Mouse (Mus musculus) neural tube, embryonic 14.5 days (tissue): ENCODE data around the gene Gpx2. TPM values are rescaled to one million over a fixed set of nuclear protein-coding genes. Genes with fewer than 3 reads are reported as not detected.
A peak's percentile ranks its signal among the peaks of the same experiment; 100 is the strongest.

Source experiments
- ATAC-seq: fragments of 200-750 bp; cut with Nextera tagmentation; 2 replicates; pipeline ENCODE4 v1.8.0; 2017; ENCODE audit warnings: low read depth, mild to moderate bottlenecking, moderate TSS enrichment, moderate library complexity
- H3K27ac ChIP-seq: fragments of 300-500 bp; sonication (generic); 2 replicates; pipeline ENCODE4 v1.5.1; 2014; ENCODE audit warnings: low read depth, mild to moderate bottlenecking, control low read depth, low read length, moderate library complexity, mixed read lengths
- H3K27me3 ChIP-seq: fragments of 300-500 bp; sonication (generic); 2 replicates; pipeline ENCODE4 v1.6.1; 2014; ENCODE audit warnings: low read length; ENCODE audit not compliant: control insufficient read depth, insufficient read depth
- H3K36me3 ChIP-seq: fragments of 300-500 bp; sonication (generic); 2 replicates; pipeline ENCODE4 v1.6.1; 2014; ENCODE audit warnings: low read length, mixed read lengths; ENCODE audit not compliant: control insufficient read depth, insufficient read depth
- H3K4me1 ChIP-seq: fragments of 300-500 bp; sonication (generic); 2 replicates; pipeline ENCODE4 v1.6.1; 2014; ENCODE audit warnings: low read length; ENCODE audit not compliant: control insufficient read depth, insufficient read depth
- H3K4me2 ChIP-seq: fragments of 300-500 bp; sonication (generic); 2 replicates; pipeline ENCODE4 v1.6.1; 2014; ENCODE audit warnings: mild to moderate bottlenecking, low read depth, low read length, control low read depth
- H3K4me3 ChIP-seq: fragments of 300-500 bp; sonication (generic); 2 replicates; pipeline ENCODE4 v1.5.1; 2014; ENCODE audit warnings: low read depth, low read length, control low read depth, mixed read lengths
- H3K9ac ChIP-seq: fragments of 300-500 bp; sonication (generic); replicated peaks from 2 replicates; pipeline ENCODE4 v1.6.1; 2014; ENCODE audit warnings: low read depth, mild to moderate bottlenecking, control low read depth, low read length, mixed read lengths
- H3K9me3 ChIP-seq: fragments of 300-500 bp; sonication (generic); 2 replicates; pipeline ENCODE4 v1.6.1; 2016; ENCODE audit warnings: low read length; ENCODE audit not compliant: control insufficient read depth
- WGBS: fragments of 180-500 bp; shearing (Covaris S2); extraction: QIAGEN DNeasy Blood & Tissue Kit; methylation state at CpG from one replicate; pipeline ENCODE4 v1.1.7; 2014; 5-methylcytosine and 5-hydroxymethylcytosine counted together
- polyA plus RNA-seq: library from polyadenylated mRNA; unstranded; fragments of >200 nt; fragmentation: Nextera tagmentation; extraction: Ambion mirVana; gene quantifications from 2 replicates; pipeline ENCODE4 v1.2.1, GENCODE M21; 2014

Gpx2 gene
- not detected in 2 replicates for polyA plus RNA-seq

DNA sequence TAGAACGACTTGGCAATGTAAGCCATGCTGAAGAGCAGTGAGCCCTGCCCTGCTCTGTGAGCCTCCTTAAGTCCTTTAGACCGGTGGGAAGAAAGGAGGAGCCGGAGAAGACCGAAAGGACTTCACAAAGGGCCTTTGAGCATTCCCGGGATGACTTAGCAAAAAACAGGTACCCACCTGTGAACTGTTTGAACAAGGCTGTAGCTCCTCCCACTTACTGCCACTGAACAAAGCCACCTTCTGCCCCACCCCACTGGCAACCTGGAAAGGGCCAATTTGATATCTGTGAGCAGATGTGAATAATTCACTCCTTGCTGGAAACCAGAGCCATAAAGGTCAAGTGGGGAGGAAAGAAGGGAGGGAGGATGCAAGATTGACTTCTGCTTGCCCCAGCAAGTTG is at the start of gene Gpx2:
TSS of gene Gpx2 (minus strand) at position 205 of the 400 bp plus-strand sequence.
- Histone ChIP-seq H3K4me1 (no peaks in the 10 kb centered on the region), H3K4me2 (no peak within 1 kb of the TSS), H3K27ac (no peak within 1 kb of the TSS), H3K9ac (no peak within 1 kb of the TSS), H3K36me3 (no peaks in the 10 kb centered on the region), H3K9me3 (no peaks in the 10 kb centered on the region), H3K4me3 (no peak within 1 kb of the TSS), H3K27me3 (no peaks in the 10 kb centered on the region)
- no peak for ATAC-seq
- WGBS, result 83% methylated on average over 5 of the region's 5 CpGs

DNA sequence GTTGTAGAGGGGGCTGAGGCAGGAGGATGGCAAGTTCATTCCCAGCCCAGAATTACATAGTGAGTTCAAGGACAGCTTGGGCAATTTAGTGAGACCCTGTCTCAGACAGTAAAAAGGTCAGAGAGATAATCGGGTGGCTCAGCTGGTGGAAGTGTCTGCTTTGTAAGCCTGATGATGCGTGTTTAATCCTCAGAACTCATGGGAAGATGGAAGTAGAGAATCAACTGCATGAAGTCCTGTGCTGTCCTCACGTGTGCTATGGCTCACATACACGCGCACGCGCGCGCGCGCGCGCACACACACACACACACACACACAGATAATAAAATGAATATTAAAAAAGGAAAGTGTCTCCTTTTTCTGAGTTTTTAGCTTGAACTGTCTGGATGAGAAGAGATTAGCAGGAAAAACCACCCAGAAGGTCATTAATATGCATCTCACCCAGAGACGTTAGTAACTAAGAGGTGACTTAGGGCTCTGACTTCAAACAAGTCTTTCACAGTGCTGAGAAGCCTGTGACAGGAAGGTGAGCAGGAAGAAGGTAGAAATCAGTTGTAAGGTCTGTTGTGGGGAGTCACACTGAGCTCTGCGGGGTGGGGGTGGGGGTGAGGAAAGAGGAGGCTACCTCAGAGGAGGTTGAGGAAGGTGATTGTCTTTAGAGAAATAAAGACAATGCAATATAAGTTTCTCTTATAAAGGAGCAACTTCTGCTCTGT is 49.1 kb upstream of the Gpx2 start:
- no peaks in the 10 kb centered on the region for H3K27me3 ChIP-seq
- no peaks in the 10 kb centered on the region for H3K36me3 ChIP-seq
- H3K4me3 ChIP-seq, result no peak overlapping the region
- H3K4me1 ChIP-seq, result no peaks in the 10 kb centered on the region
- H3K9ac ChIP-seq, result no peak overlapping the region
- WGBS, result 91% methylated on average over 15 of the region's 15 CpGs
- no peak overlapping the region for H3K4me2 ChIP-seq
- H3K27ac ChIP-seq, result no peak overlapping the region
- no peaks in the 10 kb centered on the region for H3K9me3 ChIP-seq
- no peak for ATAC-seq

DNA sequence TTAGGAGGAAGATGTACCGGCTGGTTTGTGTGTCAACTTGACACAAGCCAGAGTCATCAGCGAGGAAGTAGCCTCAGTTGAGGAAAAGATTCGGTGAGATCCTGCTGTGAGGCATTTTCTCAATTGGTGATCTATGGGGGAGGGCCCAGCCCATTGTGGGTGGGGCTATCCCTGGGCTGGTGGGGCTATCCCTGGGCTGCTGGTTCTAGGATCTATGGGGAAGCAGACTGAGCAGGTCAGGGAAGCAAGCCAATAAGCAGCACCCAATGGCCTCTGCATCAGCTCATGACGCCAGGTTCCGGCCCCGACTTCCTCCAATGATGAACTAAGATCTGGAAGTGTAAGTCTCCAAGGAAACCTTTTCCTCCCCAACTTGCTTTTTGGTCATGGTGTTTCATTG is 44.7 kb upstream of the Gpx2 start:
- Histone ChIP-seq H3K36me3 (no peaks in the 10 kb centered on the region), H3K9ac (no peak overlapping the region), H3K4me3 (no peak overlapping the region), H3K4me1 (peaks cover 6% of the 10 kb centered on the region), H3K27me3 (no peaks in the 10 kb centered on the region), H3K27ac (no peak overlapping the region), H3K4me2 (no peak overlapping the region), H3K9me3 (no peaks in the 10 kb centered on the region)
- 83% methylated on average over 6 of the region's 6 CpGs for WGBS
- ATAC-seq, result no peak

DNA sequence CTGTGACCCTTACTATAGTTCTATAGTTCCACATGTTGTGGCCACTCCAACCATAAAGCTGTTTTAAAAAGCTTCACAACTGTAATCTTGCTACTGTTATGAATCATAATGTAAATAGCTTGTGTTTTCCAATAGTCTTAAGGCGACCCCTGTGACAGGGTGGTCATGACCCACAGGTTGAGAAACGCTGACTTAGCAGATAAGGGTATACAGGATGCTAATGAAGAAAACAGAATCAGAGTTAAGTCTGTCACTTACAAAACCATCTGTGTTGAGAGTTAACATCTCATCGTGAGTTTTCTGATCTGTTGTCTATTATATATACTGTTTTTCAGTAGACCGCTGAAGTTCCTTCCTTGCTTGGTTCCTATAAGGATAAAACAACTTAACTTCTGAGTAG is 43.9 kb upstream of the Gpx2 start:
- Histone ChIP-seq H3K36me3 (no peaks in the 10 kb centered on the region), H3K4me1 (peaks cover 6% of the 10 kb centered on the region), H3K27me3 (no peaks in the 10 kb centered on the region), H3K4me3 (no peak overlapping the region), H3K27ac (no peak overlapping the region), H3K4me2 (no peak overlapping the region), H3K9ac (no peak overlapping the region), H3K9me3 (no peaks in the 10 kb centered on the region)
- WGBS, result 95% methylated on average over 4 of the region's 4 CpGs
- no peak for ATAC-seq

DNA sequence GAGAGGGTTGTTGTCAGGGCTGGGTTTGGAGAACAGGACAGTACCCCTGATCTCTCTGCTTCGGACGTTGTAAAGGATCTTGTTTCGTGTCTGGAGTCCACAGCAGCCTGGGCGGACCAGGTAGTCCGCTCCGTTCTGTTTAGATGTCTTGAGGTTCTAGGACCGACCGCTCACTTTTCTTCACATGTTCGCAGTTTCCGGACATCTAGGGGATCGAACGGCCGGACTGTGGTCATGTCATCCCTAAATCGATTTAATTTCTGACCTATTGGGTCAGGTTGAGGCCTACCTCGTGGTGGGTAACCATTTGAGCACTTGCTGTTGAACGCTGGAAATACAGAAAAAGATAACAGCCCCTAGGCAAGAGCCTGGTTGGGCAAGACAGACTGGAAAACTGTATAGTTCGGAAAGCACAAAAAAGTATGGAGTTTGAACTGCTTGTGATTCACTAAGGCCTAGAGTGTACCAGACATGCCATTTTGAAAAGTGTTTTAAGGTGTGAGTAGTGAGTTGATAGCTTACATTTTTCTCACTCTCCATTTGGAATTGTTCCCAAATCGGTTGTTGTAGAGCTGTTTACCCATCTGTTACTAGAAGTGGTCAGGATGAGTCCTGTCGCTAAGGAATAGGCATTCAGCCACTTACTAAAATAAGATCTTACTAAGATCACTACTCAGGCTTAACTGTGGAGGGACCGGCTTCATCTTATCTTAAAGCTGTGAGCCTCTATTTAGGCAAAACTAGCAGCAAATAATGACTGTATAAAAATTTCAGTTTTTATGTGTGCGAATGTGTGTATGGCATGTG is 42.7 kb upstream of the Gpx2 start:
- Histone ChIP-seq H3K4me3 (peak overlapping the region; percentile 40), H3K4me1 (peaks cover 6% of the 10 kb centered on the region), H3K4me2 (peak overlapping the region; percentile 70), H3K9me3 (no peaks in the 10 kb centered on the region), H3K9ac (peak overlapping the region; percentile 41), H3K27ac (no peak overlapping the region), H3K36me3 (no peaks in the 10 kb centered on the region), H3K27me3 (no peaks in the 10 kb centered on the region)
- ATAC-seq, result no peak
- WGBS, result 13% methylated on average over 21 of the region's 21 CpGs

DNA sequence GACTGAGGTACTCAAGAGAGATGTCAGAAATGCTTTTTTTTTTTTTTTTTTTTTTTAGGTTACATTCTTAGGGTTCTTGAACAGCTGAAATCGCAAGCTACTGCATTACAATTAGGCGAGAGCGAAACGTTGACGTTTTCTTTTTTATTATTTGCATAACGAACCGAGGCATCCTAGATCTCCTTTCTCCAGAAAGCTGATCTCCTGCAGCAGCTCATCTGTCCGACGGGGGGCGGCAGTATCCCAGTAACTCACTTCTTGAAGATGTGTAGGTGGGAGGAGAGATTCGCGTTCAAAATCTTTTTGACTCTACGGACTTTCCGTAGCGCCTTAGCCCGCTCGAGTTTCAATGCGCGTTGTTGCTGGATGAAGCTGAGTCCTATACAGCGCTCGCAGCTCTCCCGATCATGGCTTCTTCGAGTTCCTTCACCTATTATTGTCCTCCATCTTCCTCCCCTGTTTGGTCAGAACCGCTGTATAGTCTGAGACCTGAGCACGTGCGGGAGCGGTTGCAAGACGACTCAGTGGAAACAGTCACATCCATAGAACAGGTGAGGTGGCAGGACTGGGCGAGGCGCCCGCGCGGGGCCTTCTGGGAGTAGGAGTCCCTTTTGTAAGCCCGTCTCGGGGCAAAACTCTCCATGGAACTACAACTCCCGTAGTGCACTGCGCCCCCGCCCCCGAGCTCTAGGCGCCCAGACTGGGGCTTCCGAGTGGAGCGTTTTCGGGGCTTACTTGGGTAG is 41.9 kb upstream of the Gpx2 start:
- WGBS, result under 1% methylated on average over 43 of the region's 43 CpGs
- Histone ChIP-seq H3K4me2 (peak overlapping the region; percentile 70), H3K27me3 (no peaks in the 10 kb centered on the region), H3K4me1 (peaks cover 6% of the 10 kb centered on the region), H3K36me3 (no peaks in the 10 kb centered on the region), H3K9me3 (no peaks in the 10 kb centered on the region), H3K27ac (peak overlapping the region; percentile 55), H3K4me3 (peak overlapping the region; percentile 40), H3K9ac (peak overlapping the region; percentile 41)
- peak; percentile 98 for ATAC-seq

DNA sequence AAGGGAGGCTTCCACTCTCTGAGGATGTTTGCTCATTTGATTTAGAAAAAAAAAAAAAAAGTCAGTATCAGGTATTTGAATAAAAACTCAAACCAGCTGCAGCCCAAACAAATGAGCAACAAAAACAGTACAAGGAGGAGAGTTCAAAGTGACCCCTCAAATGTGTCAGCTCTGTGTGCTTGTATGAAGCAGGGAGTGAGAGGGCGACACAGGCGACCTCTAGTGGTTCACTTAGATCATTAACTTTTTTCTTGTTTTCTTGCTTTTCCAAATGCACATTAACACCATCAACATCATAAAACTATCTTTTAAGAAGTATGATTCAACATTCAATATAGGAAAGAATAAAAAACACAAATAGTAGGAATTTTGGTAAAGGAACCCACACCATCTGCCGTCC is 37.4 kb upstream of the Gpx2 start:
- H3K9me3 ChIP-seq, result no peaks in the 10 kb centered on the region
- no peaks in the 10 kb centered on the region for H3K4me1 ChIP-seq
- no peak for ATAC-seq
- no peaks in the 10 kb centered on the region for H3K27me3 ChIP-seq
- H3K9ac ChIP-seq, result no peak overlapping the region
- H3K27ac ChIP-seq, result no peak overlapping the region
- no peaks in the 10 kb centered on the region for H3K36me3 ChIP-seq
- H3K4me2 ChIP-seq, result no peak overlapping the region
- WGBS, result 5% methylated on average over 3 of the region's 3 CpGs
- no peak overlapping the region for H3K4me3 ChIP-seq

DNA sequence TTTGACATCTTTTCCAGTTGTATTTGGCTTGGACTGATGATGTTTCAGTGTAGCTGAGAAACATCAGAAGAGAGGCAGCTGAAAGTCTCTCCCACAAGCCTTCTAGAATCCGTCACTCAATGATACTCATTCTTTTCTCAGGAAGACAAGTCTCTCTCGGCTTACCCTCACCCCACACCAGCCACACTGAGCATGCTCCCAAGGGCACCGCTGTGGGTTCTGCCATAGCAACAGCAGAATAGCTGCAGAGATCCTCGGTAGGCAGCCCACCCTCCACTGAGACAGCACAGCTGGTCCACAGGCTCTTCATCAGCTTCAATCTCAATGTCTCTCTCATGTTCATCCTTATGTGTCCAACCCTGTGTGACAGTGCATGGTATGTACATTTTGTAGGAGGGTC is 29.9 kb upstream of the Gpx2 start:
- no peak overlapping the region for H3K27ac ChIP-seq
- no peaks in the 10 kb centered on the region for H3K36me3 ChIP-seq
- no peak overlapping the region for H3K9ac ChIP-seq
- no peak overlapping the region for H3K4me3 ChIP-seq
- H3K4me2 ChIP-seq, result no peak overlapping the region
- no peaks in the 10 kb centered on the region for H3K9me3 ChIP-seq
- H3K27me3 ChIP-seq, result peaks cover 2% of the 10 kb centered on the region; the same call in 1 of the 2 replicates
- no peak for ATAC-seq
- H3K4me1 ChIP-seq, result peaks cover 13% of the 10 kb centered on the region; the same call in 1 of the 2 replicates
- 59% methylated on average over 4 of the region's 4 CpGs for WGBS
